Mouse (Mus musculus) thymus, adult 2 months (tissue): ENCODE results near the gene Rab3a. TPM values are rescaled to one million over a fixed set of nuclear protein-coding genes. Genes with fewer than 3 reads are reported as not detected.
A peak's percentile ranks its signal among the peaks of the same experiment; 100 is the strongest.

ENCODE experiments used
- DNase-seq: peaks from one replicate; pipeline ENCODE4 v3.0.0; 2021
- H3K27ac ChIP-seq: fragments of 200-500 bp; 2 replicates; pipeline ENCODE4 v1.5.1; 2012; ENCODE audit warnings: low read length, control low read depth; ENCODE audit not compliant: control insufficient read depth, insufficient read depth
- H3K27me3 ChIP-seq: fragments of 200-500 bp; 2 replicates; pipeline ENCODE4 v1.6.1; 2012; ENCODE audit warnings: mild to moderate bottlenecking, low read length, moderate library complexity, mixed read lengths; ENCODE audit not compliant: control insufficient read depth, insufficient read depth
- H3K36me3 ChIP-seq: fragments of 200-500 bp; 2 replicates; pipeline ENCODE4 v1.6.1; 2012; ENCODE audit warnings: mild to moderate bottlenecking, low read length, moderate library complexity; ENCODE audit not compliant: control insufficient read depth, insufficient read depth
- H3K4me1 ChIP-seq: fragments of 200-500 bp; replicated peaks from 2 replicates; pipeline ENCODE4 v1.6.1; 2012; ENCODE audit warnings: low read length; ENCODE audit not compliant: control insufficient read depth, insufficient read depth
- H3K4me3 ChIP-seq: fragments of 200-500 bp; 2 replicates; pipeline ENCODE4 v1.5.1; 2012; ENCODE audit warnings: mild to moderate bottlenecking, low read length, control low read depth, moderate library complexity; ENCODE audit not compliant: control insufficient read depth, insufficient read depth
- CTCF ChIP-seq: fragments of 200-500 bp; IDR thresholded peaks from 2 replicates; pipeline ENCODE4 v1.5.1; 2012; ENCODE audit warnings: mild to moderate bottlenecking, control low read depth, low read length, moderate library complexity, borderline replicate concordance; ENCODE audit not compliant: control insufficient read depth, poor library complexity, insufficient read depth; ENCODE audit errors: extremely low read depth
- POLR2A ChIP-seq: fragments of 200-500 bp; IDR thresholded peaks from 2 replicates; pipeline ENCODE4 v1.6.1; 2012; ENCODE audit warnings: mild to moderate bottlenecking, low read length, control low read depth, moderate library complexity; ENCODE audit not compliant: control insufficient read depth, poor library complexity, insufficient read depth; ENCODE audit errors: extremely low read depth
- WGBS: fragments of 180-500 bp; shearing (Covaris S2); methylation state at CpG from one replicate; pipeline ENCODE4 v1.1.7; 2018; 5-methylcytosine and 5-hydroxymethylcytosine counted together
- polyA plus RNA-seq: library from polyadenylated mRNA; depleted of rRNA; stranded (reverse); fragments of >200 nt; gene quantifications from 2 replicates; pipeline ENCODE4 v1.2.3, GENCODE M21; 2012

The Rab3a gene
- polyA plus RNA-seq, 1 experiment = 20.8 TPM

DNA sequence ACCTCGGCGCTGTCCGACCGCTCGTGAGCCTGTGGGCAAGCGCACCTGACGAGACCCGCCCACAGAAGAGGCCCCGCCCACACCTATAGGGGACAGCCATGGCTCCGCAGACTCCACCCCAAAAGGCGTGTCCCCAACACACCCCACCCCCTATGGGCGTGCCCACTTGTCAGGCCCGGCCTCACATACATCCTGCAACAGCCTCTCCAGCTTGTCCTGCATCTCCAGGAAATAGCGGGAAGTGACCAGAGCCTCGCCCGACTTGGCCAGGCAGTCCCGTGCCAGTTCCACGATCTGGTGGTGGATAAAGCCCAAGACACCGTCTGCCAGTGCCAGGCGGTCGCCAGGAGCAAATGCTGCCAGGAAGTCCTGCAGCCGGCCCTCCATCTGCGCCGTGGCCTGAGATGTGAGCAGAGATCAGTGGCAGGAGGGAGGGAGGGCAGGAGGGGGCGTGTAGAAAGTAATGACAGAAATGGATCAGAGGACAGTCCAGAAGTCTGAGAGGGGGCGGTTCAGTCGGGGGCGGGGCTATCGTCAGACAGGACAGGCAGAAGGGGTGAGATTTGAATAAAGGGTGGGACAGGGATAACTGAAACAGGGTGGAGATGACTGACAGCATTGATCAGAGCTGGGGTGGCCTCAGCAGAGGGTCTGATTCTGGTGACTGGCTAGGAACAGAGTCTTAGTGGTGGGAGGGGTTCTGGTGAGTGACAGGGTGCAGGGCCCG is 33.6 kb downstream of the Rab3a start:
- H3K27me3 ChIP-seq = no peaks in the 10 kb centered on the region
- H3K27ac ChIP-seq = no peak overlapping the region
- TF ChIP-seq CTCF (no peak), POLR2A (no peak)
- DNase-seq = no peak
- H3K36me3 ChIP-seq = peaks cover 60% of the 10 kb centered on the region
- peaks cover 16% of the 10 kb centered on the region for H3K4me1 ChIP-seq
- no peak overlapping the region for H3K4me3 ChIP-seq
- WGBS = 96% methylated on average over 30 of the region's 30 CpGs

DNA sequence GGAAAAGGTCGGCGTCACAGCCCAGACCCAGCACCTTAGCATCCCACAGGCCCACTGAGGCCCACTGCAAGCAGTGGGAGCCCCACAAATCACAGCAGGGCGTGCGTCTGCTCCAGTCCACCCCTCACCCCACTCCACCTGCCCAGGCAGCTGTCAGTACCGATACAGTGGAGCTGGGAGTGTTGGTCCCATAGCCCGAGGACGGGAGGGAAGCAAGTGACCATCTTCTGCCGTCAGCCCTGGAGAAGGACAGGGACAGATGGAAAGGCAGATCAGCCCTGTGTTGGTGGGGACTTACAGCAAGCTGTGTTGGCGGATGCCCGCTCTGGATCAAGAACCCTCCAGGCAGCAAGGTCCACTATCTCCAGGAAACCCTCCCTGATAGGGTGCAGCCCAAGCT is 34.6 kb downstream of the Rab3a start:
- H3K36me3 ChIP-seq = peaks cover 51% of the 10 kb centered on the region
- no peak overlapping the region for H3K4me3 ChIP-seq
- no peak for TF ChIP-seq CTCF
- TF ChIP-seq POLR2A = no peak
- peaks cover 19% of the 10 kb centered on the region for H3K4me1 ChIP-seq
- H3K27me3 ChIP-seq = no peaks in the 10 kb centered on the region
- DNase-seq = no peak
- no peak overlapping the region for H3K27ac ChIP-seq
- 98% methylated on average over 10 of the region's 10 CpGs for whole genome bisulfite sequencing

DNA sequence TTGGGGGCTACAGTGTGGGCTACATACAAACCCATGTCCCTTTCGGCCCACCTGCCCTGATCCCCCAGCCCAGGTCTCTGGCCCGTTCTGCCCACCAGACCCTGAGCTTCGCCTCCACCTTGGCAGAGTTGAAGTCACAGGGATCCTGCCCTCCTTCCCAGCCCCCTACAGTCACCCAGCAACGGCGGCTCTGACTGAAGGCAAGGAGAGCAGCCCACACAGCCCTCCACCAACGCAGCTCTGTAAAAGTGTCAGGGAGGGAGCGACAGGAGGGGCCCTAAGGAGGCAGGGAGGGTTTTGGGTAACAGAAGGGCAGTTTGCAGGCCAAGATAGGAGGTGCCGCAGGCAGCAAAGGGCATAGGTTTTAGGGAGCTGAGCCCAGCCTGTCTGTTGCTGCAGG is 36.4 kb downstream of the Rab3a start:
- H3K36me3 ChIP-seq = peaks cover 33% of the 10 kb centered on the region
- TF ChIP-seq POLR2A (no peak), CTCF (no peak)
- no peaks in the 10 kb centered on the region for H3K27me3 ChIP-seq
- H3K27ac ChIP-seq = peak overlapping the region; percentile 62
- DNase-seq = no peak
- peaks cover 19% of the 10 kb centered on the region for H3K4me1 ChIP-seq
- WGBS = 26% methylated on average over 8 of the region's 8 CpGs
- peak overlapping the region; percentile 83 for H3K4me3 ChIP-seq

GRCm38 (mm10) chr8:70791294-70791701 is 36.8 kb downstream of the Rab3a start:
- Histone ChIP-seq H3K4me1 (peaks cover 19% of the 10 kb centered on the region), H3K4me3 (peak overlapping the region; percentile 83), H3K27me3 (no peaks in the 10 kb centered on the region), H3K27ac (peak overlapping the region; percentile 82), H3K36me3 (peaks cover 28% of the 10 kb centered on the region)
- 0 out of 2 replicates have a peak, but pooled peaks have one; percentile 22 for TF ChIP-seq POLR2A
- TF ChIP-seq CTCF = no peak
- peak; percentile 83 for DNase-seq
- 1% methylated on average over 7 of the region's 7 CpGs for WGBS

DNA sequence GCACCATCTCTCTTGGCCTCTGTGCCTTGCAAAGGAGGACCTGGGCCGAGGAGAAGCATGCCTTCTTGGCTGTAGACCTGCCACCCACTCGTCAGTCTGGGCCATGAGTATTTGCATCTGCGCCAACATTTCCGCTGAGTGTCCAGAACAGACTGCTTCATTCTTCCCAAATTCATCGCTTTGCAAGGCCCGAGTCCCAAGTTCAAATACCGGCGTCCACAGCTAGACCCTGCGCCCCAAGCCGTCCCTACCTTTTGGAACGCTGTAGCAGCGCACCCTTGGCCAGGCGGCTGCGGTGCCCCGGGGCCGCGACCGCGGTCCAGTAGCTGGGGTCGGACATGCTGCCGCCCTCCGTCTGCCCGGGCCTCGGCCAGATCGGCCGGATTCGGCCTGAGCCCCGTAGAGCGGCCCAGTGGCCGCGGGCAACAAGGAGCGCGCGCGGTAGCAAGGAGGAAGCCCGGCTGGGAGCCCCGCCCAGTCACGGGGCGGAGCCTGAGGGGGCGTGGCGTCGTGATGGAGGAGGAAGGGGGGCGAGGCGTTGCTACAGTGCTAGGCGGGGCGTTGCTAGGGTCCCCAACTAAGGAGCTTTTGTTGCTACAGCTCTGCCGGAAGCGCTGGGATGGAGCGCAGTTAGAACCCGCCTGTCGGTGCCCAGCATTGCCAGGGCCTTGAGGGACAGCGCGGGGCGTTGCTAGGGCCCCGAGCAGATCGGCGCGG is 37.7 kb downstream of the Rab3a start:
- peaks cover 26% of the 10 kb centered on the region for H3K4me1 ChIP-seq
- DNase-seq = peak; percentile 100

GRCm38 (mm10) chr8:70792700-70793099 is 38.2 kb downstream of the Rab3a start:
- DNase-seq = no peak
- H3K4me1 ChIP-seq = peaks cover 31% of the 10 kb centered on the region
- WGBS = 2% methylated on average over 20 of the region's 20 CpGs

More for the DNA sequence above, 37.7 kb downstream of the Rab3a start:
- peaks cover 20% of the 10 kb centered on the region for H3K36me3 ChIP-seq
- WGBS = 1% methylated on average over 58 of the region's 58 CpGs
- peak overlapping the region; percentile 82 for H3K27ac ChIP-seq
- H3K4me3 ChIP-seq = peak overlapping the region; percentile 83
- no peaks in the 10 kb centered on the region for H3K27me3 ChIP-seq
- TF ChIP-seq CTCF = no peak
- peak; percentile 93 for TF ChIP-seq POLR2A

More at GRCm38 (mm10) chr8:70792700-70793099, 38.2 kb downstream of the Rab3a start:
- H3K27ac ChIP-seq = peak overlapping the region; percentile 50; the same call in 1 of the 2 replicates
- H3K4me3 ChIP-seq = peak overlapping the region; percentile 48
- TF ChIP-seq CTCF = no peak
- no peak for TF ChIP-seq POLR2A
- H3K36me3 ChIP-seq = peaks cover 14% of the 10 kb centered on the region
- H3K27me3 ChIP-seq = no peaks in the 10 kb centered on the region
